Mouse (Mus musculus): Measurements from ENCODE around the gene Camk1d. TPM values are rescaled to one million over a fixed set of nuclear protein-coding genes. Genes with fewer than 3 reads are reported as not detected.

The Camk1d gene
- total RNA-seq (2015; ENCODE audit: low replicate concordance) (3.2 and 7.5 TPM in 2 replicates), total RNA-seq (2017; ENCODE audit: low replicate concordance) (1.7 and 2.2 TPM in 2 replicates)

DNA sequence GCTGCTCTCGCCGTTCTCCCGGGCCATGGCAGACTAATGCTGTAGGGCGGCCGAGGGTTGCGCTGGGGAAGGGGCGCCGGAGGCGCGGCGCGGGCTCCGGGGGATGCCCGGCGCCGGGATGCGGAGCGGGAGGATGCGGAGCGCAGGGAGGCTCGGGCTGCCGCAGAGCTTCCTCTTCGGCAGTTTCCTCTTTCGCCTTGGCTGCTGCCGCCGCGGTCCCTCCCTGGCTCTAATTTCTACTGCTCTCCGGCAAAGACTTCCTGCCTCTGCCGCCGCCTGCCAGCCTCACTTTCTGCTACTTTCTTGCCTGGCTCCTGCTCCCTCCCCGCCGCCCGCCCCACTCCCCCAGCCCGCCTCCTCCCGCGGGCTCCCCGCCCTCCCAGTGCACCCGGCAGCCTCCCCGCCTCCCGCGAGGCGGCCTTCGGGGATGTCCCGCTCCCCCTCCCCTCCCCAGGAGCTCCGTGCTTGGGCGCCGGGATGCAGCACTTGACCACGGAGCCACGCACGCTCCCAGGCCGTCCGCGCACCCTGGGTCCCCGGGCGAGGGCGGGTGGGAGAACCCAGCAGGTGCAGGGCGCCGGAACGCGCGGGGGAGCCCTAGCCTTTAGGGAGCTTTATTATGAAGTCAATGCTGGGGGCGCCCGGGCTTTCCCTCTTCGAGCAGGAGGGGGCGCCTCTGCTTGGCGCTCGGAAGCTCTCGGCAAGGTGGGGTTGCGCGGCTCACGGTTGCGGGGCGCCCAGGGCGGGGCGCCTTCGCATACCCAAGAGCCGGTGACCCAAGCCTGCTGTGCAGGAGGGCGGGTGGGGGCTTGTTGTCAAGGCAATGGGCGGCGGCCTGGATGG lies at the start of gene Camk1d:
Gene Camk1d (minus strand): TSS at position 305 of the 843 bp plus-strand sequence.
- peak; percentile 74 for ATAC-seq (replicated peaks; ENCODE audit: low FRiP score, poor library complexity, severe bottlenecking)

DNA sequence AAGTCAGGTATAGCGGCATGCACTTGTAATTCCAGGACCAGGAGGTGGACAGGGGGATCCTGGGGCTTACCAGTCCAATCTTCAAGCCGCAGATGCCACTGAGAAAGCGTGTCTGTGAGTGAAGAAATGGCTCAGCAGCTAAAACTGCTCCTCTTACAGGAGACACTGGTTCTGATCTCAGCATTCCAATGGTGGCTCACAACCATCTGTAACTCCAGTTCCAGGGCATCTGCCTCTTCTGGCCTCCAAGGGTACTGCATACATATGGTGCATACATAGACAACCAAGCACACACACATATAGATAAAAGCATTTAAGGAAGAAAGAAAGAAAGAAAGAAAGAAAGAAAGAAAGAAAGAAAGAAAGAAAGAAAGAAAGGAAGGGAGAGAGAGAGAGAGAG lies 47.7 kb upstream of the Camk1d start:
- no peak for ATAC-seq (replicated peaks; ENCODE audit: low FRiP score, poor library complexity, severe bottlenecking)

DNA sequence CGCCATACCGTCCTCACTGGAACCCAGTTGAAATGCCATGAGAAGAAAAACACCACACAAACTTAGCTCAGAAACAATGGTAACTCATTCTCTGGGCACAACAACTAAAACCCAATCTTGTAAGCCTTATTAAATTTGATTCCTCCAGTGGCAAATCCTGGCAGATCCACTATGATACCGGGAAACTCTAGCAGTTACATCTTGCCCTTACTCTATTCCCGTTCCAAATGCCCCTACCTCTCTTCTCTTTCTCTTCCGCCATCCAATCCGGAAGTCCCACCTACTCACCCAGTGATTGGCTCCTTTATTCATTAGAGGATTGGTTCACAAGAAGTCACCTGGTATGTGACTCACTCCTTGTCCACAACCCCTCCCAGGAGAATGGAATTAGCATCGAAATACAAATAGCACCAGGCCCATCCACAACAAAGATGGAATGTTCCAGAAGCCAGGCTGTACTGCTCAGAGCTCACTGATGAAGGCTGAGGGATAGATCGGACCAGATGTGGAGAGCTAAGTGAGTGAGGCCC lies 46.2 kb upstream of the Camk1d start:
- ATAC-seq (replicated peaks; ENCODE audit: low FRiP score, poor library complexity, severe bottlenecking): no peak

DNA sequence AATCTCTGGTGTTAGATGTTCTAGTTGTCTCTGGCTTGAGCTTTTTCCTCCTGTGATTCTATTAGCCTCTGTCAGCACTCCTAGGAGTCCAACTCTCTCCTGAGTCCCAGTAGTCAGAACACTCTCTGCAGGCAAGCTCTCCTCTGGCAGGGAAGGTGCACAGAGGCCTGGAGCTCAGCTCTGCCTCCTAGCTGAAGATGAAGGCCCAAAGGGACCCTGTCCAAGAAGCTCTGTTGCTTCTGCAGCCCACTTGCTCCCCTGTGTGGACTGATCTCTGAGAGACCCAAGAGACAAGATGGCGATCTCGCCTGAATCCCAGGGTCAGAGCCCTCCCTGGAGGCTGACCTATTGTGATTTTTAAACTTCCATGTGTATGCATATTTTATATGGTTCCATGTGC lies 44.3 kb upstream of the Camk1d start:
- ATAC-seq (replicated peaks; ENCODE audit: low FRiP score, poor library complexity, severe bottlenecking): no peak

DNA sequence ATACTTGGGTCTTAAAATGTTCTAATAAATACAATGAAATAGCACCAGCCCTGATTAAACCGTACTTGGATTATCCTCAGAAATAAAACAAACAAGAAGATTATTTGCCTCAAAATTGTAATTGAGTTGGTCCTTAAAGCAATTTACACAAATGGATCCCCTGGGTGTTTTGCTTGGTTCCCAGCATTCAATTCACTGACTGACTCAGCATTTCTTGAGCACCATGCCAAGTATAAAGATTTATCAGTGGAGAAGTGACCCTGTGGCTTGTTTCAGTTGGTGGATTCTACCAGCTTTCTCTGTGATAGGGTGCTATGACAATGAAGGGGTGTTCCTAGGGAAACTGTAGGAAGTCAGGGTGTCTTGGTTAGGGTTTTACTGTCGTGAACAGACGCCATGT lies 36.6 kb upstream of the Camk1d start:
- no peak for ATAC-seq (replicated peaks; ENCODE audit: low FRiP score, poor library complexity, severe bottlenecking)

DNA sequence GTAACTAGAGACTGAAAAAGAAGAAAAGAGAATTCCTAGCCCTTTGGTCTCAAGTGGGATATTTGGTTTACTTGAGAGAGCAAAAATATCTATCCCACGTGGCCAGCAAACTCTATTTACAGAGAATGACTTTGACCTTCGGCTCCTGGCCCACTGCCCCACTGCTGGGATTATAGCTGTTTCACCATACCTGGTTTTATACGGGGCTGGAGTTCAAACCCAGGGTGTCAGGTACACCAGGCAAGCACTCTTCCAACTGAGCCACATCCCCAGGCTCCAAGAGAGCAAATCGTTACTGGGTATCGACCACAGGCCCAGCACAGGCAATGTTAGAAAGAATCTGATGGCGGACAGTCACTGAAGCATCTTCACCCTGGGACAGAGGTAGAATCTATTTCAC lies 34.9 kb upstream of the Camk1d start:
- no peak for ATAC-seq (replicated peaks; ENCODE audit: low FRiP score, poor library complexity, severe bottlenecking)

DNA sequence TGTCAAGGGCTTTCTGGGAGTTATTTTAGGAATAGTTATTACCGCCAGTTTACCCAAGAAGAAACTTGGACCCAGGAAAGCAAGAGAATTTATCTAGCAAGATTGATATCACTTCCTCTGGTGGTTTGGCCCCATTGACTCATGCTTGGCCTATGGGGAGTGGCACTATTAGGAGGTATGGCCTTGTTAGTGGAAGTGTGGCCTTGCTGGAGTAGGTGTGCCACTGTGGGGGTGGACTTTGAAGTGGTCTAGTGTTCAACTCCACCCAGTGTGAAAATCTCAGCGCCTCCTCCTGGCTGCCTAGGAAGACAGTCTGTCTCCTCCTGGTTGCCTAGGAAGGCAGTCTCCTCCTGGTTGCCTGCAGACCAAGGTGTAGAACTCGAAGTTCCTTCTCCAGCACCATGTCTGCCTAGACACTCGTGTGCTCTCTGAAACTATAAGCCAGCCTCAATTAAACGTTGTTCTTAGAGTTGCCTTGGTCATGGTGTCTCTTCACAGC lies 33.3 kb upstream of the Camk1d start:
- no peak for ATAC-seq (replicated peaks; ENCODE audit: low FRiP score, poor library complexity, severe bottlenecking)

DNA sequence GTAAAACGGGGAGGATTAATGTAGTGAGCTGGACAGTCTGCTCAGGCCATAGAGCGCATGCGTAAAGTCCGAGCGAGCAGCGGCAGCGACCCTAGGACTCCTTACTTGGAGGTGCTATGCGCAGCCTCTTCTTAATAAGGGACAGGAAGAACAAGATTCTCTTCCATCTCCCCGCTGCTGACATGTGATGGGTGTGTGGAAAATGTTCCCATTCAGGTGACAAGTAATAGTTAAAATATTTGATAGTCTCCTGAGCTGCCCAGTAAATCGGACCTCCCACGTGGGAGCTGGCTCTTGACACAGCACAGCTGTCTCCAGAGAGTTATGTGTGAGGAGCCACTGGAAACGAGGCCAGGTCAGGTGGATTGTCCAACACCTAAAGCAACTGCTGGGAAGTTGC lies 32.2 kb upstream of the Camk1d start:
- no peak for ATAC-seq (replicated peaks; ENCODE audit: low FRiP score, poor library complexity, severe bottlenecking)

DNA sequence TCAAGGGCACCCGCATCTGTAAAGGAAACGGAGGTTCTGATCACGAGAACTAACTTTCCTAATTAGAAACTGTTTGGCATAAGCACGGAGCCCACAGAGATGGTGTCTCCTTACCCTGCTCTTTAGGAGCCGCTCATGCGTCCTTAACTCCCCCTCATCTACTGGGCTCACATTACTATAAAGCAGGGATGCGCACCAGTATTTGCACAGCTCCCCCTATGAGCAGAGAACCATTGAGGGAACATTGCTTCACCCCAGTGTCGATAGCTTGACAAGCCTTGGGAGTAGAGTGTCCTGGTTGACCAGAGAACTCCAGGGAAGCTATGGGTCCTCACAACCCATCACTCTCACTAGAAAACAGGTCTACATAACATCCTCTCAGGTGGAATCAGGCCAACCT lies 29.6 kb upstream of the Camk1d start:
- no peak for ATAC-seq (replicated peaks; ENCODE audit: low FRiP score, poor library complexity, severe bottlenecking)

DNA sequence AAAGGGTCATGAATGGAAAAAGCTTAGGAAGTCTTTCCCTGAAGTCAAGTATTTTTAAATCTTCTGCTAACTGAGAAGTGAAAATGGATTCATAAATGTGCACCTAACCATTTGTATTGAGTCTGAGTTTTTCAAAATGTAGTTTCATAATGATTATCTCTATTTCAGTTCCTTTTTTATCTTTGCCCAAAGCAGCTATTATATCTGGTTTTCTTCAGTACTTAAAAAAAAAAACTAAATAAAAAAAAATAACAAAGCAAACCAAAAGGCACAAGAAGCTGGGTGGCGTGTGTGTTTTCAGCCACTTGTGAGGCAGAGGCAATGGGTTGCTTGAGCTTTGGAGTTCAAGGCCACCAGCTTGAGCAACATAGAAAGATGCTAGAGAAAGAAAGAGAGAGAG lies 26.6 kb upstream of the Camk1d start:
- no peak for ATAC-seq (replicated peaks; ENCODE audit: low FRiP score, poor library complexity, severe bottlenecking)

DNA sequence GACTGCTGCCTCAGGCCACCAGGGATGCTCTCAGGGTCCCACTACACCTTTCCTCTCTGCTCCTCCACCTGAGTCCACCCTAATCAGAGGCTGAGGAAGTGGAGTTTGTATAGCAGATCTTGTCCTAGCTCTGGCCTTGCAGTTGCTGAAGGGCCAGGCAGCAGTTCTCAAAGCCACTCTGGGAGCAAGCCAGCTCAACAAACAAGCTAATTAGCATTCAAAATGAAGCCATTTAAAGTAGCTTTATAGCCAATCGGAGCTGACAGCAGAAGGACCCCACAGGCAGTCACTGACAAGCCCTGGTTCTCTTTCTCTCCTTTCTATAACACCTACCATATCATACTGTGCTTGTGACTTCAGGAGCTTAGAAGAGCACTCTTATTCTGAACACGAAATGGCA lies 21.6 kb upstream of the Camk1d start:
- ATAC-seq (replicated peaks; ENCODE audit: low FRiP score, poor library complexity, severe bottlenecking): no peak

DNA sequence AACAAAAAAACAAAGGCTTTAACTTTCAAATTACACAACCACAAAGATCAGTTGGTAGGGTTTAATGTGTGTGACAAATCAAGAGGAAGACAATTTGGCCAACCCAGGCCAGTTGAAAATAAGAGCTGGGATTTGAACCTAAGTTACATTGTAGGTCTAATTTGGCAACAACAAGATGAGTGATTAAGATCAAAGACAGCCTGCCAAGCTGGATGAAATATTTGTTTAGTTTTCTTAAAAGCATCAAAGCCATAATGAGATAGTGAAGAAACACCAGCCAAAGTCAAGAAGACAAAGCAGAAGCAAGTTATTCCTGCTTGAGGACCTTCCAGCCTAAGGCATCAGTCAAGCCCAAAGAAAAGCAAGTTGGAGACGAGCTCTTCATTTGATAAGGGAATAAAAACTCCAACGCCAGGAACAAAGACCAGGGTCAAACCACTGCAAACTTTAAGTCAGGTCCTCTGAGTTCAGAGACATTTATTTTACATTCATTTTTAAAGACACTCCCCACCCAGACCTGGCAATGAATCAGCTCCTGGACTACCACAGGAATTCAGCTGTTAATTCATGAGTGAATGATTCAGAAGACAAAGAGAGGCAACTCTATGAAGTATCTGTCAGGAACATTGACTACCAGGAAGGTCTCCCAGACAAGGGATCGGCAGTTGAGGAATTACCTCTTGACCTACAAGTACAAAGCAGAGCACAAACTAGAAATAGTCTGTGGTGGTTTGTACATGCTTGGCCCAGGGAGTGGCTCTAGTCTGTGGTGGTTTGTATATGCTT lies 19.2 kb upstream of the Camk1d start:
- ATAC-seq (replicated peaks; ENCODE audit: low FRiP score, poor library complexity, severe bottlenecking): no peak

DNA sequence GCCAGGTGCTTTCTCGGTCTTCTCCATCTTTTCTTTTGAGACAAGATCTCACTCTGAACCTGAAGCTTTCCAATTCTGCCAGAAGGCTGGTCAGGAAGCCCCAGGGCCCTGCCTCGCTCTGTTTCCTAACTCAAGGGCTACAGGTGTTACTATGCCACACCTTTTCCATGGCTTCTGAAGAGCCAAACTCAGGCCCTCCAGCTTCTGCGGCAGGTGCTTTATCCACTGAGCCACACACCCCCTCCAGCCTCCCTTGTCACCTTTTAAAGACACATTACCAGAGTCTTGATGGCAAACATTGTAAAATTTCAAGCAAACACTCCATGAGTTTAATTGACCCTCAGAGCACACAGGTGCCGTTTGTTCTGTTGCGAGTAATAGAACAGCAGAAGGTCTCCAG lies 17.7 kb upstream of the Camk1d start:
- no peak for ATAC-seq (replicated peaks; ENCODE audit: low FRiP score, poor library complexity, severe bottlenecking)

DNA sequence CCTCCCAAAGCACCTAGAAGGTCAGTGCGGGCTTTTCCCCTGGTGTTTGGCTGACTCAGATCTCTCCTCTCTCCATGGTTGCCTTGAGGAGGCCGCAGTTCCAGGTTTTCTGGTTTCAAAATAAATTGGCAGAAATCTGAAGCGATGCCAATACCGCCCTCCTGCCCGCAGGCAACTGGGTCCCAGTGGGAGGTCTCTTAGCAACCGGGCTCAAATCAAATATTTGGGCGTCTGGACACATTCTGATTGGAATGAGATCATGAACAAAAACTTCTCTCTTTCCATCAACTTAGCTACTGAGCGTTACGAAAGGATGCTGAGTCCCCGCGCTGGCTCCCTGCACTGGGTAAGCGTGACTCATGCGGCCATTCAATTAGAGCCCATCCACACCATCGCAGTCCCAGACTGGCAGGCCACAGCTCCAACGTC lies 16.1 kb upstream of the Camk1d start:
- ATAC-seq (replicated peaks; ENCODE audit: low FRiP score, poor library complexity, severe bottlenecking): no peak

DNA sequence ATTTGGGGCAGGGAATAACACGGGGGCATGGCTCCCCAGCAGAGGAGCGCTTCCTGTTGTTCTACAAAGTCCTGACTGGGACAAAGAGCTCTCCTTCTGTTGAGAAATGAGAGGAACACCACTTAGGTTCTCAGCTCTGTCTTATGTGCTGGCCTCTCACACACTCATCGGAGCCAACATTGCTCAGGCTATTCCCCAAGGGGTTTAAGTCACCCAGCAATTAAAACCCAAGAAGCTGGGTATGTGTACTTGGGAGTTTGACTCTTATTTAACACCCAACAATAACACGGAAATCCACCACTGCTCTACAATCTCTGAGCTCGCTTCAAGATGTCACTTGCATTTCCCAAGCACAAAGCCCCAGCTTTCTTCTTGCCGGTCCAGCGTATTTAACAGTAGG lies 15.6 kb upstream of the Camk1d start:
- no peak for ATAC-seq (replicated peaks; ENCODE audit: low FRiP score, poor library complexity, severe bottlenecking)

DNA sequence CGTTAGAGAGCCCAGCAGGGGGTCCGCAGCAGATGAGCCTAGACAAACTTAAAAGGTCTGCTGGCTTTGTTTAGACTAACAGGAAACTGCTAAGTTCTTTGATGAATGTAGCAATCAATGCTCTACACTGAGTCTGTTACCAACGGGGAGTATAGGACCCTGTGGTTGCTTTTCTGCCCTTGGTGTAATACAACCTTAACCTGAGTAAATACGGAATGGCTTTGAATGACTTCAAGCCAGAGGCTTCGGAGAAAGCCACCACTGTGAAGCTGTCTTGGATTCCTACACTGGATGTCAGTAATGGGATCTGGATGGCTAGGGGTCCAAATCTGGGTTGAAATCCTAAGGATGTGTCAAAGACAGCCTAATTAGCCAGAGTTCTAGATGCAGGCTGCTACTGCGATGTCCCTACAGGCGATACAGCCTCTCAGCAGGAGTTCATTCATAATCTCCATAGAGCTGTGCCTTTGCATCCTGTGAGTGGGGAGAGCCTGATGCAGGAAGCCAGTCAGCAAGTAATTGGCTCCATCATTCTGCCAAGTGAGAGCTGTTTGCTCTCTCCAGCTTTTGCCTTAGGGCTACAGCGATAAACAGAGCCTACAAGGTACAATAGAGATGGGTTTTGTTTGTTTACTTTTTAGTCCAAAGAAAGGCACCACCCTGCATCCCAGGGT lies 10.8 kb upstream of the Camk1d start:
- ATAC-seq (replicated peaks; ENCODE audit: low FRiP score, poor library complexity, severe bottlenecking): no peak

DNA sequence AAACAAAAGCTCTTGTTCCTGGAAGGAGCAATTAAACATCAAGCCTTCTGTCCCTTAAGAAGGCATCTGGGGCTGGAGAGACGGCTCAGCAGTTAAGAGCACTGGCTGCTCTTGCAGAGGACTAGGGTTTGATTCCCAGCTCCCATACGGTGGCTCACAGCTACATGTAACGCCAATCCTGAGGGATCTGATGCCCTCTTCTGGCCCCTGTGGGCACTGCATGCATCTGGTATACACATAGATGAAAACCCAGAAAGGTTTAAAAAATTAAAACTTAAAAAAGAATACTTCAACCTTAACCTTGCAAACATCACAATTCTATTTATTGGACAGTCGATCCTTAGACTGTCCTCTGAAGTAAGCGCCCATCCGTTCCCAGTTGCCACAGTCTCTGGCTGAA lies 3.4 kb upstream of the Camk1d start:
- ATAC-seq (replicated peaks; ENCODE audit: low FRiP score, poor library complexity, severe bottlenecking): no peak

DNA sequence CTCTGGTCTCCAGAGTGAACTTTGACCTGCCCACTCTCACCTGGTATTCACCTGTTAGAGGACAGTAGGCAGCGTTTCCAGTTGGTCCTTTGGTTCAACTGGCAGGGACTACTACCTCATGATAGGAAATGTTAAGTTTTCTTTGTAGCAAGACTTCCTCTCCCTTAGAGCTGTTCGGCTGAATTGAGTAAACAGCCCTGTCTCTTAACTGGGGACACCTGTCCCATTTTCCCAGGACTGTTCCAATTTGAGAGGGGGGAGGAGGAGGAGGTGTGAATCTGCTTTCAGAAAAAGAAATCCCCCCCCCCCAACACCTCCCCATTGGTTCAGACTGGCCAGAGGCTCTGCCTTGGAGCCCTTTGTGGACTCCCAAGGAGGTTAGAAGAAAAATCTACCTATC lies 1.2 kb upstream of the Camk1d start:
- ATAC-seq (replicated peaks; ENCODE audit: low FRiP score, poor library complexity, severe bottlenecking): no peak

DNA sequence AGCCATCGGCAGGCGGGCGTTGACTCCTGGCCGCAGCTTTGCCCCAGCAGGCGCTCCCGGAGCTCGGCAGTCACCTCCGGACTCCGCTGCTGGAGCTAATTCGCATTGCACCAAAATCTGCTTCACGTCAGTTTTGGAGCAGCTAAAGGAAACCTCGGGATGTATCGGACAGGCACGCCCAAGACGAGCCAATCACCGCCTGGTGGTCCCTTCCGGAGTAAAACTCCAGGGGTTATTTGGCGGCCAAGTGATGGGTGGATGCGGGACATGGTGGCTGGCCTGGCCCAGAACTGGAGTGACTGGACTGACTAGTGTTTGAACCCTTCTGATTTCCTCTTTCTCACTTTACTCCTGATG lies 717 bp upstream of the Camk1d start:
- ATAC-seq (replicated peaks; ENCODE audit: low FRiP score, poor library complexity, severe bottlenecking): no peak
